Mouse (Mus musculus) layer of hippocampus, adult 11-12 months (tissue): ENCODE results near the gene Adamtsl5.

Experiments
- DNase-seq: peaks from one replicate; pipeline ENCODE4 v3.0.0; 2022; ENCODE audit warnings: low spot score

The Adamtsl5 gene

GRCm38 (mm10) chr10:80342305-80342748 lies 5.9 kb downstream of the Adamtsl5 start:
- DNase-seq = no peak

- no peak for DNase-seq
These were observed 6.5 kb downstream of the Adamtsl5 start for GRCm38 (mm10) chr10:80341491-80342304.

GRCm38 (mm10) chr10:80341026-80341425 lies 7.2 kb downstream of the Adamtsl5 start:
- DNase-seq = no peak

GRCm38 (mm10) chr10:80339941-80340750 lies 8.1 kb downstream of the Adamtsl5 start:
- DNase-seq = peak; percentile 90

- no peak for DNase-seq
These were observed 11.9 kb downstream of the Adamtsl5 start for GRCm38 (mm10) chr10:80336263-80336662.

- DNase-seq = no peak
These were observed 15.7 kb downstream of the Adamtsl5 start for GRCm38 (mm10) chr10:80332525-80332989.

- DNase-seq = no peak
These were observed 16.3 kb downstream of the Adamtsl5 start for GRCm38 (mm10) chr10:80331636-80332524.

GRCm38 (mm10) chr10:80330888-80331287 lies 17.3 kb downstream of the Adamtsl5 start:
- no peak for DNase-seq

GRCm38 (mm10) chr10:80330084-80330483 lies 18.1 kb downstream of the Adamtsl5 start:
- DNase-seq = no peak

- peak; percentile 96 for DNase-seq
These were observed 18.7 kb downstream of the Adamtsl5 start, which contains the start of the genes Pcsk4 and Reep6 for GRCm38 (mm10) chr10:80329273-80330081. Pcsk4 (minus strand) TSS chr10:80329498. Reep6 (plus strand) TSS chr10:80329953.

GRCm38 (mm10) chr10:80325045-80325444 lies 23.2 kb downstream of the Adamtsl5 start:
- no peak for DNase-seq

GRCm38 (mm10) chr10:80324120-80325037 lies 23.8 kb downstream of the Adamtsl5 start:
- no peak for DNase-seq

GRCm38 (mm10) chr10:80323261-80324119 lies 24.7 kb downstream of the Adamtsl5 start:
- DNase-seq = no peak

- DNase-seq = no peak
These were observed 25.4 kb downstream of the Adamtsl5 start for GRCm38 (mm10) chr10:80322811-80323211.

- no peak for DNase-seq
These were observed 26.3 kb downstream of the Adamtsl5 start for GRCm38 (mm10) chr10:80321670-80322581.

- no peak for DNase-seq
These were observed 27.1 kb downstream of the Adamtsl5 start for GRCm38 (mm10) chr10:80321014-80321669.

GRCm38 (mm10) chr10:80320340-80320760 lies 27.9 kb downstream of the Adamtsl5 start, which contains the start of gene 2310011J03Rik:
2310011J03Rik (minus strand) TSS chr10:80320537.
- DNase-seq = peak; percentile 91
